Mouse (Mus musculus) kidney, embryonic 15.5 days (tissue): Measurements from ENCODE around the gene Defa37. TPM values are rescaled to one million over a fixed set of nuclear protein-coding genes. Genes with fewer than 3 reads are reported as not detected.
"Not testable (repeated sequence)": the region's sequence is repeated elsewhere in the genome, so short reads cannot be mapped to it uniquely, and the experiment has no call there.

Source experiments
- ATAC-seq: fragments of 200-750 bp; cut with Nextera tagmentation; replicated peaks from 2 replicates; pipeline ENCODE4 v1.8.0; 2017; ENCODE audit warnings: moderate TSS enrichment; ENCODE audit not compliant: low FRiP score
- H3K27ac ChIP-seq: fragments of 300-500 bp; sonication (generic); 2 replicates; pipeline ENCODE4 v1.5.1; 2015; ENCODE audit warnings: mild to moderate bottlenecking, inconsistent platforms
- H3K27me3 ChIP-seq: fragments of 300-500 bp; sonication (generic); 2 replicates; pipeline ENCODE4 v1.6.1; 2015; ENCODE audit warnings: inconsistent platforms
- H3K36me3 ChIP-seq: fragments of 300-500 bp; sonication (generic); 2 replicates; pipeline ENCODE4 v1.6.1; 2015; ENCODE audit warnings: inconsistent platforms
- H3K4me1 ChIP-seq: fragments of 300-500 bp; sonication (generic); 2 replicates; pipeline ENCODE4 v1.6.1; 2015; ENCODE audit warnings: inconsistent platforms
- H3K4me2 ChIP-seq: fragments of 300-500 bp; sonication (generic); 2 replicates; pipeline ENCODE4 v1.6.1; 2015; ENCODE audit warnings: moderate library complexity, mild to moderate bottlenecking, inconsistent platforms
- H3K4me3 ChIP-seq: fragments of 300-500 bp; sonication (generic); replicated peaks from 2 replicates; pipeline ENCODE4 v1.5.1; 2015; ENCODE audit warnings: mild to moderate bottlenecking, inconsistent platforms
- H3K9ac ChIP-seq: fragments of 300-500 bp; sonication (generic); 2 replicates; pipeline ENCODE4 v1.6.1; 2015; ENCODE audit warnings: mild to moderate bottlenecking, inconsistent platforms
- H3K9me3 ChIP-seq: fragments of 300-500 bp; sonication (generic); replicated peaks from 2 replicates; pipeline ENCODE4 v1.6.1; 2016; ENCODE audit warnings: inconsistent platforms
- WGBS: fragments of 180-500 bp; shearing (Covaris S2); methylation state at CpG from one replicate; pipeline ENCODE4 v1.1.7; 2015; ENCODE audit warnings: mixed read lengths; 5-methylcytosine and 5-hydroxymethylcytosine counted together
- polyA plus RNA-seq: library from polyadenylated mRNA; unstranded; fragments of >200 nt; fragmentation: Nextera tagmentation; extraction: Ambion mirVana; gene quantifications from 2 replicates; pipeline ENCODE4 v1.2.1, GENCODE M21; 2015

Defa37 gene
- not detected in 2 replicates for polyA plus RNA-seq

- not testable (repeated sequence) for H3K27me3 ChIP-seq, H3K9me3 ChIP-seq, H3K4me2 ChIP-seq, ATAC-seq, H3K27ac ChIP-seq, H3K9ac ChIP-seq, H3K4me1 ChIP-seq, H3K4me3 ChIP-seq, H3K36me3 ChIP-seq
- no CpG with 5 or more reads among the region's 1 CpGs for WGBS
These were observed at the start of gene Defa37 for GRCm38 (mm10) chr8:21565086-21565485. Gene Defa37, plus strand, starts transcription at chr8:21565386.

GRCm38 (mm10) chr8:21528732-21529131 is 36.5 kb upstream of the Defa37 start, which contains the start of gene Defa32:
Gene Defa32, plus strand, starts transcription at chr8:21529032.
- H3K36me3 ChIP-seq, H3K9me3 ChIP-seq, H3K27ac ChIP-seq, H3K4me2 ChIP-seq, H3K27me3 ChIP-seq, ATAC-seq, H3K4me3 ChIP-seq, H3K4me1 ChIP-seq, H3K9ac ChIP-seq: not testable (repeated sequence)
- no CpG with 5 or more reads among the region's 2 CpGs for WGBS

- not testable (repeated sequence) for H3K27ac ChIP-seq, H3K4me1 ChIP-seq, H3K4me2 ChIP-seq, H3K36me3 ChIP-seq, H3K9ac ChIP-seq, H3K4me3 ChIP-seq, H3K27me3 ChIP-seq, H3K9me3 ChIP-seq, ATAC-seq
- WGBS = no CpG with 5 or more reads among the region's 1 CpGs
These were observed 17.5 kb downstream of the Defa37 start, which contains the start of gene Defa28 for GRCm38 (mm10) chr8:21582706-21583105. Gene Defa28, plus strand, starts transcription at chr8:21583006.

GRCm38 (mm10) chr8:21594408-21594807 is 29.2 kb downstream of the Defa37 start, which contains the start of gene Gm7861:
Gene Gm7861, minus strand, starts transcription at chr8:21594508.
- not testable (repeated sequence) for H3K4me3 ChIP-seq, ATAC-seq, H3K27ac ChIP-seq, H3K9ac ChIP-seq, H3K9me3 ChIP-seq, H3K4me1 ChIP-seq, H3K27me3 ChIP-seq, H3K4me2 ChIP-seq, H3K36me3 ChIP-seq
- WGBS = no CpG with 5 or more reads among the region's 1 CpGs

Other genes starting within 250 kb of the Defa37 start
- gene Defa27, start 249.8 kb upstream of the Defa37 start, polyA plus RNA-seq = not detected in 2 replicates
- gene Defa29, start 238.4 kb upstream of the Defa37 start, polyA plus RNA-seq = not detected in 2 replicates
- gene Defa2, start 186.9 kb upstream of the Defa37 start, polyA plus RNA-seq = not detected in 2 replicates
- not detected in 2 replicates for gene Defa33, start 173.6 kb upstream of the Defa37 start, polyA plus RNA-seq
- not detected in 2 replicates for gene Defa36, start 138.0 kb upstream of the Defa37 start, polyA plus RNA-seq
- not detected in 2 replicates for gene Gm7849, start 108.8 kb upstream of the Defa37 start, polyA plus RNA-seq
- gene Defa20, start 56.1 kb upstream of the Defa37 start, polyA plus RNA-seq = not detected in 2 replicates
- gene Defa32, start 36.4 kb upstream of the Defa37 start, polyA plus RNA-seq = not detected in 2 replicates
- not detected in 2 replicates for gene Defa28, start 17.6 kb downstream of the Defa37 start, polyA plus RNA-seq
- gene Gm7861, start 29.1 kb downstream of the Defa37 start, polyA plus RNA-seq = not detected in 2 replicates
- not detected in 2 replicates for gene Defa26, start 52.8 kb downstream of the Defa37 start, polyA plus RNA-seq
- gene Defa17, start 90.4 kb downstream of the Defa37 start, polyA plus RNA-seq = not detected in 2 replicates
- not detected in 2 replicates for gene Defa34, start 100.4 kb downstream of the Defa37 start, polyA plus RNA-seq
- not detected in 2 replicates for gene AY761184, start 138.3 kb downstream of the Defa37 start, polyA plus RNA-seq
- gene Defa24, start 169.1 kb downstream of the Defa37 start, polyA plus RNA-seq = not detected in 2 replicates